Mouse (Mus musculus): ENCODE results near the gene Gdf7. TPM values are rescaled to one million over a fixed set of nuclear protein-coding genes. Genes with fewer than 3 reads are reported as not detected.

The Gdf7 gene
- polyA plus RNA-seq, 1 experiment from 2014 or later, result 1.0 TPM

DNA sequence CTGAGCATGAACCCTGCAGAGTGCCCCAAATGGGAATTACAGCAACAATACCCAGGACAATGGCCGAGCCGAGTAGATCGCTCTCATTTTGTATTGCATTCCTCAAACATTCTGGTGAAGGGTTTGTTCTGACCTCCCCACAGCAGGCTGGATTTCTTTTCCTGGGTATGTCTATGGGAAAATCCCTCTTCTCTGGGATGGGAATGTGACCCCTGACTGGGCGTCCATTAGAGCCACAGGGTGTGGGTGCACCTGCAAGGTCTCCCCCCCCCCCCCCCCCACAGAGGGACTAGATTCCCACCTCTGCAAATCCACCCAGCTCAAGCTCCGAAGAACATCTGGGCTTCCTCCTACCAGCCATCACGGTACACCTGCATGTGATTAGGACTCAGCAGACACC, 12.7 kb downstream of the Gdf7 start:
- Histone ChIP-seq H3K4me3 (ENCODE audit: low read length) (no peak overlapping the region), H3K9ac (replicated peaks; ENCODE audit: low read length) (no peak overlapping the region), H3K36me3 (ENCODE audit: insufficient read depth, low read length) (peaks cover 2% of the 10 kb centered on the region; the same call in 1 of the 2 replicates), H3K4me1 (ENCODE audit: insufficient read depth, low read length) (no peaks in the 10 kb centered on the region), H3K27me3 (ENCODE audit: insufficient read depth, low read length) (no peaks in the 10 kb centered on the region), H3K4me2 (replicated peaks; ENCODE audit: low read depth, low read length) (no peak overlapping the region), H3K27ac (ENCODE audit: low read length) (no peak overlapping the region), H3K9me3 (ENCODE audit: low read length) (0 out of 2 replicates have a peak, but pooled peaks cover 3% of the 10 kb centered on the region)
- WGBS, result 89% methylated on average over 6 of the region's 6 CpGs
- ATAC-seq (ENCODE audit: low FRiP score, low TSS enrichment), result no peak

DNA sequence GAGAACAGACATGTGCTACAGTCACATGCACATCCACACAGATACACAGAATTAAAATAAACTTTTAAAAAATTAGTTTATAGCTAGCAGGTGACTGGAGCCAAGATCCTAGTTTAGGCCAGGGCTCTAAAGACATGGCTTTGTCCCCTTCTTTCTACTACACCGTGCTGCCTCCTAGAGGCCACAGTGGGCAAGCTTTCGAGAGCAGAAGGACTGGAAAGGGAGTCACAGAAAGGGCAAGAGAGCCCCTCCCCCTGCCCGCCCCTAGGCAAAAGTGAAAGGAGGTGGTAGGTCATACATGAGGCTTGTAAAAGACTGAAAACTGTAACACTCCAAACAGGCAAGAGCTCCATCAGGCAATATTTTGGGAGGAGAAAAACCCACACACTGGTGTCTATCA, 13.8 kb downstream of the Gdf7 start:
- Histone ChIP-seq H3K9ac (replicated peaks; ENCODE audit: low read length) (no peak overlapping the region), H3K9me3 (ENCODE audit: low read length) (0 out of 2 replicates have a peak, but pooled peaks cover 3% of the 10 kb centered on the region), H3K27ac (ENCODE audit: low read length) (no peak overlapping the region), H3K36me3 (ENCODE audit: insufficient read depth, low read length) (peaks cover 2% of the 10 kb centered on the region; the same call in 1 of the 2 replicates), H3K4me2 (replicated peaks; ENCODE audit: low read depth, low read length) (no peak overlapping the region), H3K4me3 (ENCODE audit: low read length) (no peak overlapping the region), H3K4me1 (ENCODE audit: insufficient read depth, low read length) (no peaks in the 10 kb centered on the region), H3K27me3 (ENCODE audit: insufficient read depth, low read length) (no peaks in the 10 kb centered on the region)
- 56% methylated on average over 3 of the region's 3 CpGs for whole genome bisulfite sequencing
- ATAC-seq (ENCODE audit: low FRiP score, low TSS enrichment), result no peak

DNA sequence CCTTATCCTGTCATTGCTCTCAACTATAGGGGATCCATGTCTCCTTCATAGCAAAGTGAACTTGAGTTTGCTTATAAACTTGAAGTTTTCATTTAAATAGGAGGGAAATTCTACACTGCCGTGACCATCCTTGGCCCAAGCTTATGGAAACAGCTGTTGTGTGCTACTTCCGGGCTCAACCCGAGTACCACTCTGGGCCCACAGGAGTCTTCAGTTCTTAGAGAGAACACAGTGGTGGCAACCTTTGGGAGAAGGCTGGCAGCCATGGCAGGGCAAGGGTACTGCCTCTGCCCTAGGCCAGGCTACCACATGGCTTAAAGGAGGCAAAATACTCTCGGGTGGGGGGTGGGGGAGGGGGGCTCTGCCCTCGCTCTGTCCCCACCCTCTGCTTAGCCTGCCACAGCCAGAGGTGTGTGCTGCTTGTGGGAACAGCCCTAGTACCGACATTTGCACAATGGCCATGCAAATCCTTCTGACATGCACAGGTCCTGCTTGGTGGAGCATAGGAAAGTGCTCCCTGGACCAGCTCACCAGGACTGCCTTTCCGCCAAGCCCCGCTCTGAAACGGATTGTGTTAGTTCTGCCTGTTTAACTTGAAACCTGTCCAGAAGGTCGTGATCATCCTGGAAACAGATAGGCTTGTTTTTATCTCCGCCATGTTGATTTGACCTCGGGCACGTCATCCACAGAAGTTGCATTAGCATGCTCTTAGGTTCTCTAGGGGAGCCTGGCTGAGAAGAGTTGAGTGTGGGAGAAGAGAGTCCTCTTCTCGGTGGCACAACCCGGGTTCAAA, 20.3 kb downstream of the Gdf7 start:
- H3K27ac ChIP-seq (ENCODE audit: low read length), result no peak overlapping the region
- 78% methylated on average over 15 of the region's 15 CpGs for WGBS
- no peaks in the 10 kb centered on the region for H3K27me3 ChIP-seq (ENCODE audit: insufficient read depth, low read length)
- no peak overlapping the region for H3K4me3 ChIP-seq (ENCODE audit: low read length)
- ATAC-seq (ENCODE audit: low FRiP score, low TSS enrichment), result no peak
- H3K4me2 ChIP-seq (replicated peaks; ENCODE audit: low read depth, low read length), result no peak overlapping the region
- peaks cover 2% of the 10 kb centered on the region for H3K36me3 ChIP-seq (ENCODE audit: insufficient read depth, low read length)
- no peak overlapping the region for H3K9ac ChIP-seq (replicated peaks; ENCODE audit: low read length)
- no peaks in the 10 kb centered on the region for H3K4me1 ChIP-seq (ENCODE audit: insufficient read depth, low read length)
- H3K9me3 ChIP-seq (ENCODE audit: low read length), result no peaks in the 10 kb centered on the region

DNA sequence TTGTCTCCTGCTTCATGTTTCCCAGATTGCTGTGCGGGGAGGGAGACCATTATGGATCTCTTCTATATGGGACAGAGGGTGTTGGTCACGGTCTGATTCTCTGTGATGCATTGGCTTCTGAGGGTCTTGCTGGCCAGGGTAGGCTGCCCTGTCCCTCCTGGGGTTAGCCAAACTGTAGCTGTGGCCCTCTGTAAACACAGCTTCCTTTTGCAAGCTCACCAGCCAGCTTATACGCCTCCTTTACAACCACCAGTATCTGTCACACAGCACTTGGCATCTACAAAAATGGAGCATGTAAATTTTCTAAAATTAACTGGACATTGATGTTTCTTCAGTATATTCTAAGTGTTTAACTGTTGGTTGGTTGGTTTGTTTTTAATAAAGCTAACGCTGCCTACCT, 26.3 kb downstream of the Gdf7 start:
- 94% methylated on average over 4 of the region's 4 CpGs for WGBS

DNA sequence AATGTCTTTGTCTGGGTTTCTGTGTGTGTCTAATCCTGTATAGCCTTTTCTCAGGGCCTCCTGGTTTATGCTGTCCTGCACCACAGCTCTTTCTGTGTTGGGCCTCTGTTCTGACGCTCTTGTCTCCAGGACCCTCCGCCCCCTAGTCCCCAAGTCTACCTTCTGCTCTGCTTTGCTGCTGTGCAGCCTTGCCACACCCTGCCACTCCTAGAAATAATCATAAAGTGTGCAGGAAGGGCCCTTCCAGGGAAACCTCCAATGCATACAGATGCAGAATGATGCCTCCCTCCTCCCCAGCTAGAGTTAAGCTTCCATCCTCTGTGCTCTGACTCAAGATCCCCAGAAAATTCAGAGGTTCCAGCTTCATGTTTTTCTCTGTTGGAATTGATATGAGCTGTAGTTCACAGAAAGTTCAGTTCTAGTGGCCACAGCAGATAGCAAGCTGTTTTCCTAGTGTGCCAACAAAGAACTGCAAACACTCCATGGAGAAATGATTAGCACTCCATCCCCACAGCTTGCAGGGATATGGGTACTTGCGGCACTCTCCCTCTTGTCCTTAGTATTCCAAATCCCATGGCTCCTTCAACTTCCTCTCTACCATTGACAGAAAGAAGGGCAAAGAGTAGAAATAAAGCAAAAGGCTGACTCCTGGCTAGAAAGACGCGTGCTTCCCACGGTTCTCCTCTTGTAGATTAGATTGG, 28.1 kb downstream of the Gdf7 start:
- no peak overlapping the region for H3K27ac ChIP-seq (ENCODE audit: low read length)
- H3K4me3 ChIP-seq (ENCODE audit: low read length), result no peak overlapping the region
- ATAC-seq (ENCODE audit: low FRiP score, low TSS enrichment), result no peak
- no peak overlapping the region for H3K4me2 ChIP-seq (replicated peaks; ENCODE audit: low read depth, low read length)
- H3K36me3 ChIP-seq (ENCODE audit: insufficient read depth, low read length), result peaks cover 6% of the 10 kb centered on the region
- H3K9ac ChIP-seq (replicated peaks; ENCODE audit: low read length), result no peak overlapping the region
- no peaks in the 10 kb centered on the region for H3K9me3 ChIP-seq (ENCODE audit: low read length)
- 94% methylated on average over 6 of the region's 6 CpGs for WGBS
- no peaks in the 10 kb centered on the region for H3K4me1 ChIP-seq (ENCODE audit: insufficient read depth, low read length)
- H3K27me3 ChIP-seq (ENCODE audit: insufficient read depth, low read length), result no peaks in the 10 kb centered on the region

More for the DNA sequence above, 26.3 kb downstream of the Gdf7 start:
- ATAC-seq (ENCODE audit: low FRiP score, low TSS enrichment), result no peak
- Histone ChIP-seq H3K27me3 (ENCODE audit: insufficient read depth, low read length) (no peaks in the 10 kb centered on the region), H3K9ac (replicated peaks; ENCODE audit: low read length) (no peak overlapping the region), H3K4me2 (replicated peaks; ENCODE audit: low read depth, low read length) (no peak overlapping the region), H3K36me3 (ENCODE audit: insufficient read depth, low read length) (no peaks in the 10 kb centered on the region; the same call in 1 of the 2 replicates), H3K4me1 (ENCODE audit: insufficient read depth, low read length) (no peaks in the 10 kb centered on the region), H3K9me3 (ENCODE audit: low read length) (no peaks in the 10 kb centered on the region), H3K4me3 (ENCODE audit: low read length) (no peak overlapping the region), H3K27ac (ENCODE audit: low read length) (no peak overlapping the region)

DNA sequence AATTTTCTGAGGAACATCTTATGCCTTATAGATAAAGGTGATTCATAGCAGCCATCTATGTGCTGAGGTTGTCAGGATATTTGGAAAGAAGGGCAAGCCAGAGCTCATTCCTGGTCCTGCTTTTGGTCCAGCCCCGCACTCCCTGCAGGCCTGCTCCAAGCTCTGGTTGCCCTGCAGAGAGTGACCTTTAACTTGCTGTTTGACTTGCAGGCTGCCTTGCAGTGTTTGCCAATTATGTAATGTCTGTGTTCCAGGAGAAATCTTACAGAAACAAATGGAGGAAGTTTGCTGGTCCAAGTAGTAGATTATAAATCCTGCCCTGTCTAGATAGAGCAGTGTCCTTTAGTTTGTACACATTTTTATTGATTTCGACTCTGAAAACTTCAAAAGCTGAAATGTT, 30.3 kb downstream of the Gdf7 start:
- no peaks in the 10 kb centered on the region for H3K9me3 ChIP-seq (ENCODE audit: low read length)
- no peaks in the 10 kb centered on the region for H3K27me3 ChIP-seq (ENCODE audit: insufficient read depth, low read length)
- H3K4me3 ChIP-seq (ENCODE audit: low read length), result no peak overlapping the region
- no peak overlapping the region for H3K9ac ChIP-seq (replicated peaks; ENCODE audit: low read length)
- H3K36me3 ChIP-seq (ENCODE audit: insufficient read depth, low read length), result peaks cover 6% of the 10 kb centered on the region
- ATAC-seq (ENCODE audit: low FRiP score, low TSS enrichment), result no peak
- WGBS, result 77% methylated on average over 2 of the region's 2 CpGs
- no peaks in the 10 kb centered on the region for H3K4me1 ChIP-seq (ENCODE audit: insufficient read depth, low read length)
- no peak overlapping the region for H3K4me2 ChIP-seq (replicated peaks; ENCODE audit: low read depth, low read length)
- no peak overlapping the region for H3K27ac ChIP-seq (ENCODE audit: low read length)

DNA sequence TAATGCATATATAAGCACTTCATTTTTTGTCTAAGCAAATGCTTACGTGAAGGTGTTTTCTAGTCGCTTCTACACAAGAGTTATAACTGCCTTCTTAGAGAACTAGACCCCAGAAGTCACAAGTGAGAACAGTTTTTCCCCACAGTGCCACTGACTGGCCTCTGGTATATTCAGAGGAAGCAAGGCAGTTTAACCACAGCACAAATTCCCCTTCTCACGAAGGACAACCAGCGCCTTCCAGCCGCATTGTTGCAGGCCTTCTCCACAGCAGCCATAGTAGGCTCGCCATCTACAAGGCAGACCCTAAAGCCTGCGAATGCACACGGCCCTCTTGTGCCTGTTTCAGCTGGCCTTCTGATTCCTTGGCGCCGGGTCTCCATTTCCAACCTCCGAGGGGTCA, 32.1 kb downstream of the Gdf7 start:
- no peak overlapping the region for H3K27ac ChIP-seq (ENCODE audit: low read length)

DNA sequence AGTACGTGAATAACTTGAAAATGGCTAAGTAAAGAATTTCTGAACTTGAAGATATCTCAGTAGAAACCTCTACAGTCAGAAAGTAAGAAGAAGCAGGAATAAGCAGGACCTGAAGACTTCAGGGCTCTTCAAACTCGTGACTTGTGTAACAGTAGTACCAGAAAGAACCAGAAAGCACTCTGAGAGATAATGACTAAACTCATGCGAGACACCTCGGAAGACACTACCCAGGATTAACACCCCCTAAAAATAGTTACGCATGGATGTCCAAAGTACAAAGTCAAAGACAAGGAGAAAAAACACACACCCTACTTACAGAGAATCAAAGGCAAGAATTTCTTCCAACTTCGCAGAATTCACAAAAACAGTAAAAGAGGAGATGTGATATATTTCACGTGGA, 35.4 kb downstream of the Gdf7 start:
- no peak for ATAC-seq (ENCODE audit: low FRiP score, low TSS enrichment)
- no peak overlapping the region for H3K27ac ChIP-seq (ENCODE audit: low read length)
- WGBS, result 80% methylated on average over 7 of the region's 7 CpGs
- peaks cover 6% of the 10 kb centered on the region for H3K36me3 ChIP-seq (ENCODE audit: insufficient read depth, low read length)
- H3K9me3 ChIP-seq (ENCODE audit: low read length), result no peaks in the 10 kb centered on the region
- H3K9ac ChIP-seq (replicated peaks; ENCODE audit: low read length), result no peak overlapping the region
- H3K4me3 ChIP-seq (ENCODE audit: low read length), result no peak overlapping the region
- no peaks in the 10 kb centered on the region for H3K27me3 ChIP-seq (ENCODE audit: insufficient read depth, low read length)
- H3K4me1 ChIP-seq (ENCODE audit: insufficient read depth, low read length), result no peaks in the 10 kb centered on the region
- no peak overlapping the region for H3K4me2 ChIP-seq (replicated peaks; ENCODE audit: low read depth, low read length)

More for the DNA sequence above, 32.1 kb downstream of the Gdf7 start:
- Histone ChIP-seq H3K4me3 (ENCODE audit: low read length) (no peak overlapping the region), H3K9ac (replicated peaks; ENCODE audit: low read length) (no peak overlapping the region), H3K4me1 (ENCODE audit: insufficient read depth, low read length) (no peaks in the 10 kb centered on the region), H3K9me3 (ENCODE audit: low read length) (no peaks in the 10 kb centered on the region), H3K27me3 (ENCODE audit: insufficient read depth, low read length) (no peaks in the 10 kb centered on the region), H3K36me3 (ENCODE audit: insufficient read depth, low read length) (peaks cover 6% of the 10 kb centered on the region), H3K4me2 (replicated peaks; ENCODE audit: low read depth, low read length) (no peak overlapping the region)
- 91% methylated on average over 11 of the region's 11 CpGs for WGBS
- ATAC-seq (ENCODE audit: low FRiP score, low TSS enrichment), result no peak

DNA sequence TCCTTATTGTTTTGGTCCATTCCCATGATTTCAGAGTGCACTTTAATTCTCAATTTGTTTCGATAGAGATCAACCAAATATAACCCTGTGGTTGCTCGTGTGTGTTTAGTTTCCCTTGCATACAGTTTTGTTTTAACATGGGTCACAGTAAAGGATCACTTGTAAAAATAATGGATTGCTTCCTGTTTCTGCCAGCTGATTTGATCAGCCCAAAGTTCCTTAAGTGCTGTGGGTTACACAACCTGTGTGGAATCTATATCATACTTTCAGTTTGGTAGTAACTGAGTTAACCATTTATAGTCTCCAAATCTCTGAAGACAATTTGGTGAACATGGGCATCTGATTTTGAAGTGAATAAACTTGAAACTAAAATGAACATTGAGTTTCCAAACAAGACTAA, 41.5 kb downstream of the Gdf7 start:
- Histone ChIP-seq H3K9me3 (ENCODE audit: low read length) (no peaks in the 10 kb centered on the region), H3K27ac (ENCODE audit: low read length) (no peak overlapping the region), H3K36me3 (ENCODE audit: insufficient read depth, low read length) (no peaks in the 10 kb centered on the region), H3K4me2 (replicated peaks; ENCODE audit: low read depth, low read length) (no peak overlapping the region), H3K27me3 (ENCODE audit: insufficient read depth, low read length) (no peaks in the 10 kb centered on the region), H3K9ac (replicated peaks; ENCODE audit: low read length) (no peak overlapping the region), H3K4me3 (ENCODE audit: low read length) (no peak overlapping the region), H3K4me1 (ENCODE audit: insufficient read depth, low read length) (0 out of 2 replicates have a peak, but pooled peaks cover 6% of the 10 kb centered on the region)
- 18% methylated on average over 2 of the region's 2 CpGs for WGBS
- no peak for ATAC-seq (ENCODE audit: low FRiP score, low TSS enrichment)
